Mouse (Mus musculus) cerebellum, postnatal 10 days (tissue): Measurements from ENCODE around the gene Kcnk4.

Source experiments
- DNase-seq, 2 experiments: peaks; one replicate each; pipeline ENCODE4 v3.0.0; 2021; ENCODE audit warnings: mixed read lengths in 2 of 2

The Kcnk4 gene

DNA sequence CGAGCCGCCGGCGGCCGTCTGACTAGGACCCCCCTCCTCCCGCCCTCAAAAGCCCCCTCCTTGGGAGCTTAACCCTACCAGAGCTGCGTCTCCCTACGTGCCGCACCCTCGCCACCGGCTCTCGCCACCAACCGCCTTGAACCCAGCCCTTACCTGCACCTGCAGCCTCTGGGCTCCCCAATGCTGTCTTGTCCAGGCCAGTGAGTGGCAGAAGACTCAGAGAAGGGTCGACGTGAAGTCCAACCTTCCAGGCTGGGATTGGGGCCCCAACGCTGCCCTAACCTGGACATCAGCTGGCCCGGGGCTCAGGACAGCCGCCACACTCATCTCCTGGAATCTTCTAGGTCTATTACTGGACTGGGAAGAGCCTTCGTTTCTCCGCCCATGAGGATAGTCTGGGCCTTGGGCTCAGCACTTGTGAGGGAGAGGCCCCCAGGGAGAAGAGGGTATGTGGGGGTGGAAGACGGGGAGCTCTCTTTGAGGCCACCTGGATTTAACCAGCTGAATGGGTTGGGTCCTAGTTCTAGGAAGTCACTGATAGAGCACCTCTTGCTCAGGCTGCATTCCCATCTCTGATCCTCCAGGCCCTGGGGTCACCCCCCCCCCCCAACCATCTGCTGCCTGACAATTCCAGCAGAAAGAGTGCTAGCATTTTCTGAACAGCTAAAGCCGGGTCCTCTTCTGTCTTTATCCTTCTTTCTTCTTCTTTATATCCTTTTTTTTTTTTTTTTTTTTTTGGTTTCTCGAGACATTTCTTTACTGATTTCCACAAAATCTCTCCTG is at the start of gene Kcnk4:
TSS of gene Kcnk4 (minus strand) at position 321 of the 783 bp plus-strand sequence.
- DNase-seq = peak; percentile 60 to 64

- peak in 1 of 2 experiments; percentile 5 for DNase-seq
Observed at GRCm38 (mm10) chr19:6983621-6984020, 49.3 kb upstream of the Kcnk4 start.

DNA sequence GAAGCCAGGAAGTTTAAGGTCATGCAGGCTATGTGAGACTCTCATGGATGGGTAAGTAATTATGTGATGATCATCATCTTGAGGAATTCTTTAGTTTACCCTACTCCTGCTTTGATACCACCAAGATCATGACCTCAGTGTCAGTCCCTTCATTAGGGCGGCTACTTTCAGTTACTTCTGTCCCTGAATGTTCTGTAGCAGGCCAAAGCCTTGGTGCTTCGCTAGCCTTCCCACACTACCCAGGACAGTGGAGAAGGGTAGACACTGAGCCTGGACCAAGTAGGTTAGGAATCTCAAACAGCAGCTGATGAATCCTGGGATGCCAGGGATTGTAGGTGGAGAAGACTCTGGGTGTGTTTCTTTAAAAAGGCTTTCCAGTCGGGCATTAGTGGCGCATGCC is 47.1 kb upstream of the Kcnk4 start:
- DNase-seq = no peak

DNA sequence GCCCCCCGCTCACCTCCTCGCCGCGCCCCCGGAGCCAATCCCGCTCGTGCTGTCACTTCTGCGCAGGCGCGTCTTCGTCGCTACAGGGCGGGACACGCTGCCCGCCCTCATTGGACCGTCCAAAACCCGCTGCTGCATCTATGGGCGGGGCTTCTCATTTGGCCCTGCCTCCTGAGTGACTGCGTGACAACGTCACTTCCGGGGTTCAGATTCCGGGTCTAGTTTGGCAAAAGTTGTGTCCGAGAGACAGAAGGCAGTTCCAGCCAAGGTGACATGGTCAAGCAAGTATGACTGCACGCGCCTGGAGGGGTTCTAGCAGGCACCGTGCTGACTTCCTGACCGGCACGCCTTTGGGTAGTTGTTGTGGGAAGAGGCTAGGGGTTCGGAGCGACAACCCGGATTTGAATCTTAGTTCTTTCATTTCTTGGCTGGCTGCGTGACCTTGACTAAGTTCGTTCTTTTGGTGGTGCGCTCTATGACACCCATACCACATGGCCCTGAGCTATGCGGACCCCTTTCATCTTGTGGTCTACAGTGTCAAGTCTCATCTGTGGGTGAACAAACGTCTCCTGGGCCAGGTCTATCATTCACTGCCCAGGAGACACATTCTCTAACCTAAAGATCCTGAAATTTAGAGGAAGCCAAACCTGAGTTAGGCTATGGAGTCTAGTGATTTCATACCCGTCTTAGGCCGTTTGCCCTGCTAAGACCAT is 46.2 kb upstream of the Kcnk4 start, which contains the start of gene Fkbp2:
TSS of gene Fkbp2 (minus strand) at position 121 of the 713 bp plus-strand sequence.
- DNase-seq = peak; percentile 99 to 100

DNA sequence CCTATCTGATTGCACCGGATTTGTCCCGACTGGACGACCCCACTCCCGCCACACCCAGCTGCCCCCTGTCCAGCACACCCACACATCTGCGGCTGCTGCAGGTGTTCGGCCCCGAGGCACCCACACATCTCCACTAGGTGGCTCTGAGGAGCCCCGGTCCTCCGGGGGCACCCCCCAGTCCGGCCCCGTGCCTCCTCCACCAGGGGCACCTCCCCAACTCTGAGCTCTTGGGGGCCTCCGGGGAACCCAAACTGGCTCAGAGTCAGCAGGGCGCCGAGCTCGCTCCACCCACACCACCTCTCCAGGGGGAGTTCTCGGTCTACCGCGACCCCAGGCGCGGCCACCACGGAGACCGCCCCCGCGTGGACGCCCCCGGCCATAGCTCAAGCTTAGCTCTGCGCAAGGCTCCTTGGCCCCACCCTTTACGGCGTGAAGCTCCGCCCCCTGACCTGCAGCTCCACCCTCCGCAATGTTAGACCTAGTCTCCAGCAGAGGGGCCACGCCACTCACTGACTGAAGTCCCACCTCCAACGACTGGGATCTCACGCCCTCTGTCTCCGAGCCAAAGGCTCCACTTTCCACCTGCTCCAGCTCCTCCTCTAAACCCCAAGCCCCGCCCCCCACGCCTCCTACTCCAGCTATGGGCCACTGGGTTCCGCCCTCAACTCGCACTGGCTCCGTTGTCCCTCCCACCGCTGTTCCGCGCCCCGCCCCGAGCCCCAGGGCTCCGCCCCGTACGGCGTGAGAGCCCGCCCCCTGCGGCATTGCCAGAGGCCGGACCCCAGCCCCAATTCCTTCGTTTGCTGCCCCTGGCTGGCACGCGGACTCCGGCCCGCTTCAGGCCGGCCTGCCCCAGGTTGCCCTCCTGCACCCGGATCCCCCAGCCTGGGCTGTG is 45.4 kb upstream of the Kcnk4 start:
- peak; percentile 100 for DNase-seq

- peak in 1 of 2 experiments; percentile 66 for DNase-seq
Observed at GRCm38 (mm10) chr19:6979001-6979479, 44.7 kb upstream of the Kcnk4 start.

GRCm38 (mm10) chr19:6978639-6978974 is 44.3 kb upstream of the Kcnk4 start:
- no peak for DNase-seq

DNA sequence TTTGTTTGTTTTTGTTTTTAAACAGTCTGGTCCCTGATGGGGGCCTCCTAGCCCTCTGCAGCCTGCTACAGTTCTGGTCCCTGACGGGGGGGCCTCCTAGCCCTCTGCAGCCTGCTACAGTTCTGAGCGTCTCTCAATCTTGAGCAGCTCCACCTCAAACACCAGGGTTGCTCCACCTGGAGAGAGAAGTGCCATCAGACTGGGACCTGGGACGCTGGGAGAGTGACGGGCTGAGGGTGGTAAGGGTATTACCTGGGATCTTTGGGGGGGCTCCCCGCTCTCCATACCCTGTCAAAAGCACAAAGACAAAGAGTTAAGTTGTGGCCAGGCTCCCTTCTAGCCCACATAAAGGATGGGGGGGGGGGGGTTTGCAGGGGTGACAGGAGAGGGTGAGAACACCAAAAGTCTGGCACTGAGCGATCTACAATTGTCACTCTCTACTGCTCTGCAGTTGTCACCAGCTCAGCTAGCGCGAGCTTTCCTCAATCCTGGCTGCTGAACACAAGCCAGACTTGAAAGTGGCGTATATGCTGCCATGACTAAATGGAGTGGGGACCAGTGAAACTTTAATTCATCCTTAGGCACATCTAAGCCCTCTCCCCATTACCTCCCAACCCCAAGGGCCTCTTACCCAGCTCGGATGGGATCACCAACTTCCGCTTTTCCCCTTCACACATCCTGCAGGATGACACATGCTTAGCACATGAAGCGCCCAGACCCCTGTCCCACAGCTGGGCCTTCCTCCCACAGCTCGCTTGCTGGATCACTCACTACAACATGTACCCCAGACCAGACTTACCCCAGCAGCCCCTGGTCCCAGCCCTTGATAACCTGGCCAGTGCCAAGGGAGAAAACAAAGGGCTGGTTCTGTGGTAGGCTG is 43.7 kb upstream of the Kcnk4 start:
- no peak for DNase-seq

DNA sequence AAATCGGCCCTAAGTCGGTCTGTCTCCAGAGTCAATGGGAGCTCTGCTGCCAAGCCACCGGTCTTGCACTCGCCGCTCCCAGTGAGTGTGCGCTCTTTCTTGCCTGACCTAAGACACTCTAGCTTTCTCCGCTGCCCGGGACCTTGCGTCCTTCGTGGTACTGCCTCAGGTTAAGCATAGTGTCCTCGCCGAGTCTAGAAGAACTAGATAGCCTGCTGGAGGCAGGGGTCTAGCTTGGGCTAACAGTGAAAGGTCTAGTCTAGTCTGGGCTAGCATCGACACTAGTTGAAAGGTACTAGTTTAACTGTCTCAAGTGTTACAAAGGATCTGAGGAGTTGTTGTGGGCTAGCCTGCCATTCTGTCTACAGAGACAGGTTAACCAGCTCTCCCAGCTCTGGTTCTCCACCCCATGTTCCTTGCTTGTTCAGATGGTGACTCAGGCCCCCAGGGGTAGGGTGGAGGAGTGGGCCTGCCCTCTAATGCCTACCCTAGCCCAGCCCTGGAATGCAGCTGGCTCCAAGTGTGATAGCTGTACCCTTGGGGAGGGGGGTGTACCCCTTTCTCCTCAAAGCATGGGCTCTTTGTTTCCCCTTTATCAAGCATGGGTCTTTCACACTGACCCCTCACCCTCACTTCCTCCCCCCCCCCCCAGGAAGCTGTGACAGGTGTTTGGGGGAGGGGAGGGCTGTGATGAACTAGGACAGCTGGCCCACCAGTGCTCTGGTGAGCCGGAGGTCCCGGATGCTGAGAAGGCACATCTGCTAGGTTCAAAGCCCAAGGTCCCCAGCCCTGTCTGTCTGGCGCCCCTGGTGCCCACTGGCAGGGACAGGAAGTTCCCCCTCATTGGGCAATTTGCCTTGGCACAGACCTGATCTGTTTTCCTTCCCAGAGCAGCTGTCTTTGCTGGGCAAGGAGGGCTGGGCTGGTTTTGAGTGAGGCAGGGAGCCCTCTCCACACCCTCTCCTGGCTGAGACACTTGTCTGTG is 41.5 kb upstream of the Kcnk4 start, which contains the start of gene Plcb3:
TSS of gene Plcb3 (minus strand) at position 934 of the 985 bp plus-strand sequence.
- DNase-seq = peak; percentile 92 to 95

- peak; percentile 91 to 95 for DNase-seq
Observed at GRCm38 (mm10) chr19:6974211-6975205, 40.2 kb upstream of the Kcnk4 start, which contains the start of gene Ppp1r14b. Gene Ppp1r14b, plus strand, starts transcription at chr19:6974968.

- no peak for DNase-seq
Observed at GRCm38 (mm10) chr19:6973581-6974190, 39.4 kb upstream of the Kcnk4 start.

DNA sequence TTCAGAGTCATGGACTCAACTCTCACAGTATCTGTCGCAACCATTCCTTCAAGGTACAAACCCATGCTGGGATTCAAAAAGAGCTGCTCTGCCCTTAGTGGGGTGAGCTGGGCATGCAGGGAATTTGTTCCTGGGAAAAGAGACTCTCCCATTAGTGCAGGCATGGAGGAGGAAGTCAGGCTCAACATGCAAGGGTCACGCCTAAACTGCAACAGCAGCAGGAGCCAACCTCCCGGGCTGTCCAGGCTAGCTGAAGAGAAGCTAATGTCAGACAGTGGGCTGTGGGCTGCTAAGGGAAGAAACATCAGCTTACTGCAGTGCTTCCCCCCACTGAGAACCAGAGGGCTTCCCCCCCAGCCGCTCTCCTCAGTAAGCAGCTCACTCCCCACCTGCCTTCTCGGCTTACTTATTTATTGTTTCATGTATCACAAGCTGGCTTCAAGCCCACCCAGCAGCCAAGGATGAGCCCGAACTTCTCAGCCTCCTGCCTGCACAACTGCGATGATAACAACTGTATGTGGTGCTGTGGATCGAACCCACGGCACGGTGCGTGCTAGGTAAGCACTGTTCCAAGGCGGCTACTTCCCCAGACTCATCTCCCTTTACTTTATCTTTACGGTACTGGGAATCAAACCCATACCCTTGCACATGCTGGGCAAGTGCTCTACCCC is 38.1 kb upstream of the Kcnk4 start:
- DNase-seq = no peak

- DNase-seq = no peak
Observed at GRCm38 (mm10) chr19:6971644-6972043, 37.3 kb upstream of the Kcnk4 start.

DNA sequence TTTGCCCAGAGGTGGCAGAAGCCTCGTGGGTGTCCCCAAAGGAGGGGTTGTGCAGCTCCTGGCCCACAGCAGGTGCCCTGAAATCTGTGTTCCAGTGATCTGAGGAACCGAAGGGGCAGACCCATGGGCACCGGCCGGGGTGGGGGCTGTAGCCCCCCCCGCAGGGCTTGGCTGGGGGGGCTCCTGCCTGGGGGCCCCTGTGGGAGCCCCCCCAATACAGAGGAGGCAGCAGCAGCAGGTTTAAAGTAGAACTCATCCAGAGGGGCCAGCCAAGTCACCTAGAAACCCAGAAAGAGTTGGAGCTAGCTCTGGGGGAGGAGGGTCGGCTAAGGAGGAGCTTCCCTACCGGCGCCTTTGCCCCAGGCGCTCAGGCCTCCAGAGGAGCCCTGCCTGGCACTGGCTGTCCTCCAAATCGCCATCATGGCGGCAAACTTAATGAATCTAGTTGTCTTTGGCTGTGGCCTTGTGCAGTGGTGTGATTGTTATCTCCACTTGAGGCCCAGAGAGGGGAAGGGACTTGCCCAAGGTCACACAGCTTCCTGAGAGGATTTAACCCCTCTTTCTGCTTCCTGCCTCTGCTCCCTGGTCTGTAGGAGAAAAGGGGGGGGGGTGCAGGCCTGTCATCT is 36.3 kb upstream of the Kcnk4 start:
- no peak for DNase-seq

GRCm38 (mm10) chr19:6969665-6970381 is 35.5 kb upstream of the Kcnk4 start:
- DNase-seq = peak; percentile 74 to 76

- DNase-seq = no peak
Observed at GRCm38 (mm10) chr19:6969291-6969664, 35.0 kb upstream of the Kcnk4 start.
